Mouse (Mus musculus) cerebellum, postnatal 10 days (tissue): Measurements from ENCODE around the gene Exosc5.

ENCODE experiments used
- DNase-seq, 2 experiments: peaks; one replicate each; pipeline ENCODE4 v3.0.0; 2021; ENCODE audit warnings: mixed read lengths in 2 of 2

Exosc5 gene

DNA sequence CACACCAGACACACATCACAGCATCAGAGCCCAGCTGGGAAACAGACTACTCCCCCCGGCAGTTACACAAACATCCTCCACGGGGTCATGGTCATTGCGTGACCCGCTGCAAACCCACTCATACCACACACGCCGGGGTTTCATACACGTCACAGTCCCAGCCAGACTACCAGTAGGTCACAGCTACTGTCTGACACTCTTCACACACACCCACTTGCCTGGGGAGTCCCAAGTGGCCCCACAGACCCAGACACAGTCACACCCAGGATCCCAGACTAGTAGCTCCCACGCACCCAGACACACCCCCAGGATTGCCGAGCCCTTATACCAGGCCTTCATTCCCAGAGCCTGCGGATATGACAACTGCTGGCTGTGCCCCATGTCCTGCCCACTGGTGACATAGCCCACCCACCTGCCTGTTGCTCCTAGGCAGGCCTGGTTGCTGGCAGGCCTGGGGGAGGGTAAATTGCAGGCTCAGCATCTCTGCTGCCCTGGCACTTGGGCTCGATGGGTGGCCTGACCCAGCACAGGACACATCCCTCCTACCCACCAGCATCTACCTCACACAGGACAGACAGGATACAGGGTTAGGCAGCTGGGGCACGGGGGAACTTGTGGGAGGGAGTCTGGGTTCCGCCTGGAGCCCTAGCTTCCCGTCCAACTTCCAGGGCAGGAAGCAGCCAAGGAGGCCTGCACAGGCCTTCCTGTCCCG, 48.8 kb downstream of the Exosc5 start:
- peak in 1 of 2 experiments; percentile 34 for DNase-seq

DNA sequence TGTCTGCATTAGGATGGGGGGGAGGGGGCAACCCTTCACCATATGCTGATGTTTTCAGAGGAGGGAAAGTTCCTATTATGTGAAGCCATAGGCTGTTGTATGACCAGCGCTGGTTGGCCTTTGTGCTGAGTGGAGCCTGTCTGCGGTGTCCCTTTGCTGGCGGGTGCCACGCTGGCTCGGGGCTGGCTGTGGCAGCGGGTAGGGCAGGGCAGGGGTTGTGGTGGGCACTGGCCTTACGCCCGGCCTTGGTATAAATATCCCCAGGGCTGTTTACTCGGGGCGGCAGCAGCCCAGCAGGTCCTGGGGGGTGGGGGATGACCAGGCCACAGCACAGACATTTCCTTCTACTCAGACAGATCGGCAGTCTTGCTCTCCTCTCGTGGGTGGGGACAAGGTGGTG, 51.0 kb downstream of the Exosc5 start:
- DNase-seq, result peak; percentile 65 to 73

DNA sequence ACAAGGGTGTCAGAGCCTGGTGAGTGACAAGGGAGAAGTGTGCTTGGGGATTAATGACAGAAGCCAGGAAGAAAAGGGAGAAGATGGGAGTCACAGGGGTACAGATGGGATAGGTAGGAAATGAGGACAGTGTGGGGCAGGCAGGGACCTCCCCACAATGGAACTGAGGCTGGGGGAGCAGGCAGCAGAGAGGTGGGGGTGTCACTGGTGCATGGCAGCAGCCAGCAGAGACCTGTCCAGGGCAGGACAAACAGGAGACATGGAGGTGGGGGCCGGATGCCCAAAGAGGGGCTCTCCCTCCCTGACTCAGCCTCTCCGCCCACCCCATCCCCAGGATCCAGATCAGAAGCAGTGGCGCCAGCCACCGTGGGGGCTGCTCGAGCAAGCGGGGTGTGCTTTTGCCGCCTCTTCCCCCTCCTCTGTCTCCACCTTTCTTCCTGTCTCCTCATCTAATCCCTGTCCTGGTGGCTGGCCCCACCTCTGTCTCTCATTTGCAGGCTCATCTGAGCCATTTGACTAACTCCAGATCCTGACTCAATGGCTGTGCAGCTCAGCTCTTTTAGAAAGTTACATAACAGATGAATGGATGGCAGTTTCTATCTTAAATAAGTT, 51.7 kb downstream of the Exosc5 start:
- peak in 1 of 2 experiments; percentile 35 for DNase-seq

DNA sequence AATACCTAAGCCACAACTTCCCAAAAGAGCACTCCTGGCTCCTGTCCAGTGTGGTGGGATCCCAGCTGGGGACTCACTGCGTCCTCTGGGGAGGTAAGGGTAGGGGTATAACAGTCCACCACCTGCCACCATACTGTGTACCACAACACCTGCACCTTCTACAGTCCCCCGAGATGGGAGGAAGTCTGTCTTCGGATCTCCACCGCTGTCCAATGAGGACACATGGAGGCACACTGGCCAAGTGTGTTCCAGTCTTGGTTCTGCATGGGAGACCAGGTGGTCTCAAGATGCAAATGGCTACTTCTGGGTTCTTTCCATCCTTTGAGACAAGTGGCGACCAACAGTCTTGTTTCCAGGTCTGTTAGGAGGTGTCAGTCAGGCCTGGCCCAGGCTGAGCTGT, 52.2 kb downstream of the Exosc5 start:
- peak; percentile 46 to 48 for DNase-seq

DNA sequence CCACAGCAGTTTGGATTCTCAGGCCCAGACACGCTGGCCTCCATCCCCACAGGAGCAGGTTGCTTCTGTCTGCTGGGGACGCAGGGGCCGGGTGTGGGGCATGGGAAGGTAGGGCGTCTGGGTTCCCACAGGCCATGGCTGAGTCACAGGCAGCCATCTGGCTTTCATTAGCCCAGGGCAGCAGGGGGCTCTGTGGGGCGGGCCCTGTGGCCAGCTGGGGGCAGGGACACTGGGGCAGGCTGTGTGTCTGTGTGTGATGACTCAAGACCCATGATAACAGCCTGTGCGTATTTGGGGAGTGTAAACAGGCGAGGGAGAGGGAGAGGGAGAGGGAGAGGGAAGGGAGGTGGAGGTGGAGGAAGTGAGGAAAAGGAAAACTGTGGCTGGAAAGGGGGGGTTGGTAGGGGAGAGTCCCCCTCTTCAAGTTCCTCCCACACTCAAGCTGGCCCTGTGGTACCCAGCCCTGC, 52.8 kb downstream of the Exosc5 start:
- DNase-seq, result peak; percentile 73 to 84

DNA sequence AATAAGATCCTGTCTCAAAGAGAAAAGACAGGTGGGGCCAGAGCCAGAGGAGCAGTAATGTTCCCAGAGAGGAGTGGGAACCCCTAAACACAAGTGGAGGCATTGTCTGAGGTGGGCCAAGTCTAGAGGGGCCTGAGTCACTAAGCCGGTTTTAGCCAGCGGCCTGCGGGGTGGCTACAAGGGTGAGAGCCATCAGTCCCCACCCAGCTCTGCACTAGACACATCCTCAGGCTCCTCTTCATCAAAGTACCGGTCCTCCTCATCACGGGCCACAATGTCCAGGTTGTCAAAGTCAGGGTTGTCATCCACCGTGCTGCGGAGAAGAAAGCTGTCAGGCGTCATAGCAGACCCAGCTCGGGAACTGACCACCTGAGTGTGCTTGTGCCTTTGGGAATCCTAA, 53.8 kb downstream of the Exosc5 start:
- DNase-seq, result no peak

DNA sequence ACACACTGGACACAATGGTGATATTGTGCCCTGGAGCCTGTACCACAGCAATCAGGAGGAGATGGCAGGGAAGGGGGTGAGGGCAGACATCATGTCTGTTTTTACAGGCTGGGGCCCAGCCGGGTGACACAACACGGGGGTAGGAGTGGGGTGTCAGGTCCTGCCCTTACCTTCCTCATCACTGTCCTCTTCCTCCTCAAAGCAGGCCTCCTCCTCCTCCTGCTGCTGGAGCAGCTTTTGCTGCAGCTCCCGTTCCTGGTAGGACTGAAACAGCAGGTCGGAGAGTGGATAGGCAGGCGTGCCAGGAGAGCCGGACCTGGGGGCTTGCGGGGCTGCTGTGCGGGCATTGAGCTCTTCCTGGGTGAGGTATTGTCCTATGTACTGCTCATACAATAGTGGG, 55.6 kb downstream of the Exosc5 start:
- no peak for DNase-seq

DNA sequence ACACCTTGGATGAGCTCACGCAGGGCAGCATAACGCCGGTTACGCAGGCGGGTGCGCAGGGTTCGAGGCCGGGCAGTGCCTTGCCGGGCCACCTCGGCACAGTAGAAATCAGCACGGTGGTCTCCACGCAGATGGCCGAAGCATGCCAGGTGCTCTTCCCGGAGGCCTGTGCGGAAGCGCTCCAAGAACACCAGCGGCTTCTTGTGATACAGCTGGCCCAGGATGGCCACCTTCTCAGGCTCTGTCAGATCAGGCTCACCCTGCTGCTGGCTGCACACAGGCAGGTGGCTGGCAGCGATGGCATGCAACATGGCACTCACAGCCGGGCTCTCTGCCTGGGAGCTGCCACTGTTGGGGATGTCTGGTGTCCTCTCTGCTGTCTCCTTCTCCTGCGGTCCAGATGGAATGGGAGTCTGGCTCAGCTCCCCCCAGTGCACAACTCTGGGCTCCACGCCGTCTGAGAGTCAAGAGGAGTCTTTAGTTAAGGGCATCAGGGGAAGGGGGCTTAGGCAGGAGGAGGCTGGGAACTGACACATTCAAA, 56.8 kb downstream of the Exosc5 start:
- DNase-seq, result no peak

DNA sequence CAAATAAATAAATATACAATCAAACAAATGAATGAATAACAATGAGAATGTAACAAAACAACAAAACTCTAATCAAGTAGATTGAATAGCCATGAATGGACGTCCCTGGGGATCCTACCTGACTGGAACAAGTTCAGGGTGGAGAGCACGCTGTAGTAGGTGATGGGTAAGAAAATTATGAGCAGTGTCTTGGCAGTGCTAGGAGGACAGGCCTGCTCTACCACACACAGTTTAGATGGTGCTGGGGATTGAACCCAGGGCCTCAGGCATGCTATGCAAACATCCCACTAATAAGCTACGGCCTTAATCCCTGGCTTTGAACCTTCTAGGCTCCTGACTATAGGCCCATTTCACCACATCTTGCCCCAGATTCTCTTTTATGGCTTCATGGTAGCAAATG, 58.5 kb downstream of the Exosc5 start:
- DNase-seq, result no peak

DNA sequence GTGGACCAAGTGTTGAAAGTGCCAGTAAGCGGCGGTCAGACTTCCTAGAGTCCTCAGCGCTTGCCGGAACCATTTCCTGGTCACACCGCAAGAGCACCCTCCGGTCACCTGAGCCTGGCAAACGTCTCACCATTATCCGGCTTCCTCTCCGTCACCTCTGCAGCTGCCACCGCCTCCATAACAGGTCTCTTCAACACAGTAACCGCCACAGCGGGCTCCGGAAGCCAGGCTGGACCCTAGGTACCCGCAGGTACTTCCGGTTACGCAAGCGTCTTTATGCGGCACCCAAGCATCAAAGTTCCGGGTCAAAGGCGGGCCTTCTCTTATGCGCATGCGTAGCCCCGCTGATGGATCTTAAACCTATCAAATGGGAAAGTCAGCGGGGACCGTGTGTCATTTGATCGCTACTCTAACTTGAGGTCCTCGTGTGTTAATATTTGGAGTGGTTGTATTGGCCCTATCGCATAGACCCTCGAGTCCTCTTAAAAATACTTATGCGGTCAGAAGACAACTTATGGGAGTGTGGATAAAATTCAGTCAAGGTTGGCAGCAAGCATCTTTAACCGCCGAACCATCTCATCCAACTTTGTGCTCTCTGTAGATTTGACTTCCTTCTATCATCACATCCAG, 59.9 kb downstream of the Exosc5 start, which contains the start of gene Ccdc97:
Gene Ccdc97, minus strand, starts transcription at position 301 of the 630 bp plus-strand sequence.
- DNase-seq, result peak; percentile 95 to 96

DNA sequence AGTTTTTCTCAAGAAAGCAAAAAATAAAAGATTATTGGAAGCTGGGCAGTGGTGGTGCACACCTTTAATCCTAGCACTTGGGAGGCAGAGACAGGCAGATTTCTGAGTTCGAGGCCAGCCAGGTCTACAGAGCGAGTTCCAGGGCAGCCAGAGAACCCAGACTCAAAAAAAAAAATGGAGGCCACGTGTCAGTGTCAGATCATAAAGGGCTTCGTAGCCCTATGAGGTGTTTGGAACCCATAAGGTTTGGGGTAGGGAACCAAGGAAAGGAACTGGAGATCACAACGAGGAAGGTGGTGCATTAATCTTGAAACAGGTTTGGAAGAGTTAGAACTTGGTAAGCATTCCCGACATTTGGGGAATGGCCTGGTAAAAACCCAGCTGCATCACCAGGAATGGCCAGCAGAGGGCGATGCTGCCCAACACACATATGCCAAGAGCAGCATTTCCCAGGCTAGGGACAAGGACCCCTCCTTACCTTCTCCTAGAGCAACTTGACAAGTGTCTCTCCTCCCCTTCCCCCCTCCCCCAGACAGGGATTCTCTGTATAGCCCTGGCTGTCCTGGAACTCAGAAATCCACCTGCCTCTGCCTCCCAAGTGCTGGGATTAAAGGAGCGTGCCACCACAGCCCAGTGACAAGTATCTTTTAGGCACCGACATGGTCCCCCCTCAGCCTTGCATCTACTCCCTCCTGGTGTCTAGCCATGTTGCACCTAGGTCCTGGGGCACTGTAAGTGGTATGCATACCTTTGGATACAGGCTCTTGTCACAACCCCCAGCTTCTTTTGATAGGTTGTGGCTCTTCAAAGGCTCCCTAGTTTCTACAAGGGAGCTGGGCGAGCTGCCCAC, 61.0 kb downstream of the Exosc5 start:
- peak; percentile 87 to 90 for DNase-seq

DNA sequence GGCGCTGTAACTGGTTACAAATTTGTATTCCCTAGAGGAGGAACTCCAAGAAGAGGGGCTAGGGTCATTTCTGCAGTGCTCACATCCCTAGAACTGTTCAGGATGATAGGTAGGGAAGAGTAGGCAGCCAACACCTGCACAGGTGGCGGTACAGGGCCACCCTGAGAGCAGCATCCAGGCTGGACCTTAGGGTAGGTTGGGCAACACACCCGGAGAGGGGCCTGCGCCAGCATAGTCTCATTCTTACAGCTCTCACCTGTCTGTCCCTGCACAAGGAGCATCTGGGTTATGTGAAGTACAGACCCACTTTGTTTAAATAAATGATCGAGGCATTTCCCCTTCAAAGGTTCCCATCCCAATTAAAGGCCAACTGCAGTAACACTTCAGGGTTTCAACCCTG, 61.8 kb downstream of the Exosc5 start:
- DNase-seq, result no peak
